ENCODE assay signal across 26 mouse cellular contexts in the genomic region with DNA sequence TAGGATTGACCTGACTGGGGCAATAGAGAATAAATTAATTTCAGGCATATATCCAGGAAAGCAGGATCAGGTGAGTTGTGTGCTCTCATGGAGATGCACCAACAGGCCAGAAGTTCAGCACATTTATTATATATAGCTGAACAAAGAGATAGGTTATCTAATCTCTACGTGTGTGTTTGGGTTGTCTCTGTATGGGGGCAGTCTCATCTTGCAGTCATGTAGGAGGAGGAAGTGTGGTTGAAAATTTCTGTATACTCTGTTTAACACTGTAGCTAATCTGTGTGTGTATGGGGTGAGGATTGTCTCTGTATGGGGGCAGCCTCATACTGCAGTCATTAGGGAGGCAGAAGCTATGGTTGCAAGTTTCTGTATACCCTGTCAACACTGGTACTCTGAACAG. TPM values are rescaled to one million over a fixed set of nuclear protein-coding genes. Genes with fewer than 3 reads are reported as not detected.
DNase-seq lines count a peak whose midpoint lies in the region; ATAC-seq lines count a peak whose summit lies in the region.
"Had no signal": no experiment of that assay in that cellular context is flagged by ENCODE, and none has a peak within 500 bp of the region (broad histone marks: within the 10 kb centered on the region; RNA-seq: fewer than 3 reads in every experiment).

No protein-coding gene starts in this region.

- intact Hi-C loops in left cerebral cortex, postnatal 10 days (cut with DNase I): no loop called here

- H3K4me1 ChIP-seq in liver, embryonic 11.5 days (replicated peaks; ENCODE audit: control insufficient read depth, insufficient read depth, low read length): peaks cover 6% of the 10 kb centered on the region; the same call in 1 of the 2 replicates
- H3K4me1 ChIP-seq in liver, embryonic 12.5 days: peaks cover 28% of the 10 kb centered on the region
- H3K4me1 ChIP-seq in liver, embryonic 15.5 days (replicated peaks): peaks cover 25% of the 10 kb centered on the region
- 0 out of 2 replicates have a peak, but pooled peaks cover 5% of the 10 kb centered on the region for H3K4me1 ChIP-seq in kidney, embryonic 14.5 days (ENCODE audit: control insufficient read depth, insufficient read depth, low read length)
- H3K4me1 ChIP-seq: hindbrain, embryonic 15.5 days had no signal

- H3K4me2 ChIP-seq in liver, embryonic 11.5 days: no peak overlapping the region
- H3K4me2 ChIP-seq in liver, embryonic 12.5 days: no peak overlapping the region
- H3K4me2 ChIP-seq in liver, embryonic 15.5 days: no peak overlapping the region
- H3K4me2 ChIP-seq in kidney, embryonic 14.5 days (replicated peaks; ENCODE audit: low read depth, low read length): no peak overlapping the region
- H3K4me2 ChIP-seq: embryonic facial prominence, embryonic 13.5 days; forebrain, embryonic 13.5 days; heart, embryonic 11.5 days; hindbrain, embryonic 12.5 days; hindbrain, embryonic 15.5 days had no signal

- no peak for ATAC-seq in liver, embryonic 11.5 days (replicated peaks; ENCODE audit: low FRiP score)
- peak; percentile 51; the same call in 1 of the 2 replicates for ATAC-seq in liver, embryonic 12.5 days
- ATAC-seq in liver, embryonic 15.5 days (ENCODE audit: insufficient read depth): no peak; the same call in 1 of the 2 replicates
- ATAC-seq in megakaryocyte progenitor cell, adult 5-6 weeks (replicated peaks; ENCODE audit: poor library complexity): peak; percentile 29; the same call in 1 of the 2 replicates
- ATAC-seq in kidney, embryonic 14.5 days (ENCODE audit: low FRiP score, low TSS enrichment): no peak
- ATAC-seq: forebrain, embryonic 13.5 days; forebrain, postnatal 0 days had no signal

- peak; percentile 12 for DNase-seq in liver, embryonic 11.5 days (ENCODE audit: low spot score)
- no peak for DNase-seq in liver
- no peak for DNase-seq in layer of hippocampus, postnatal 36 days
- DNase-seq in left cerebral cortex, postnatal 10 days (ENCODE audit: extremely low spot score in 1 of 2, low spot score in 2 of 2): no peak
- DNase-seq: adrenal gland, adult 2 months; adrenal gland, postnatal 14 days; B cell, adult 2 months; cerebellum, adult 18-20 months; cerebellum, adult 9-10 months; cerebellum, postnatal 25 days; forebrain, postnatal 0 days; gastrocnemius, adult 2 months; gastrocnemius, postnatal 14 days; heart, adult 11 months had no signal

- no peak overlapping the region for H3K27ac ChIP-seq in liver, embryonic 11.5 days (ENCODE audit: low read depth, low read length)
- H3K27ac ChIP-seq in liver, embryonic 12.5 days: no peak overlapping the region
- 0 out of 2 replicates have a peak overlapping the region, but pooled peaks have one; percentile 46 for H3K27ac ChIP-seq in liver, embryonic 15.5 days (replicated peaks)
- no peak overlapping the region for H3K27ac ChIP-seq in kidney, embryonic 14.5 days (ENCODE audit: low read depth, low read length)
- H3K27ac ChIP-seq: embryonic facial prominence, embryonic 10.5 days; embryonic facial prominence, embryonic 13.5 days; forebrain, embryonic 13.5 days; gastrocnemius, adult 2 months; hindbrain, embryonic 12.5 days; hindbrain, embryonic 15.5 days had no signal

- 38% methylated on average over 1 of the region's 1 CpGs for WGBS in liver, embryonic 11.5 days
- 13% methylated on average over 1 of the region's 1 CpGs for whole genome bisulfite sequencing in liver, embryonic 12.5 days (ENCODE audit: insufficient replicate concordance)
- 7% methylated on average over 1 of the region's 1 CpGs for WGBS in liver, embryonic 15.5 days (ENCODE audit: insufficient replicate concordance)
- WGBS in kidney, embryonic 14.5 days: 72% methylated on average over 1 of the region's 1 CpGs

- no peaks in the 10 kb centered on the region for H3K9me3 ChIP-seq in liver, embryonic 11.5 days (ENCODE audit: control insufficient read depth, low read length)
- no peaks in the 10 kb centered on the region for H3K9me3 ChIP-seq in liver, embryonic 12.5 days (replicated peaks)
- H3K9me3 ChIP-seq in liver, embryonic 15.5 days (replicated peaks): no peaks in the 10 kb centered on the region
- H3K9me3 ChIP-seq in kidney, embryonic 14.5 days (ENCODE audit: control insufficient read depth, low read length): no peaks in the 10 kb centered on the region
- H3K9me3 ChIP-seq: embryonic facial prominence, embryonic 10.5 days; embryonic facial prominence, embryonic 13.5 days; forebrain, embryonic 13.5 days; hindbrain, embryonic 12.5 days; hindbrain, embryonic 15.5 days had no signal

- no peaks in the 10 kb centered on the region for H3K27me3 ChIP-seq in liver, embryonic 11.5 days (replicated peaks; ENCODE audit: control insufficient read depth, insufficient read depth, low read length)
- H3K27me3 ChIP-seq in liver, embryonic 12.5 days (replicated peaks): peaks cover 12% of the 10 kb centered on the region; the same call in 1 of the 2 replicates
- peaks cover 11% of the 10 kb centered on the region for H3K27me3 ChIP-seq in liver, embryonic 15.5 days
- H3K27me3 ChIP-seq in kidney, embryonic 14.5 days (ENCODE audit: control insufficient read depth, insufficient read depth, low read length): no peaks in the 10 kb centered on the region
- H3K27me3 ChIP-seq: CH12.LX; embryonic facial prominence, embryonic 13.5 days; forebrain, embryonic 13.5 days; hindbrain, embryonic 12.5 days; hindbrain, embryonic 15.5 days had no signal

- H3K36me3 ChIP-seq in liver, embryonic 11.5 days (ENCODE audit: control insufficient read depth, insufficient read depth, low read length): no peaks in the 10 kb centered on the region
- H3K36me3 ChIP-seq in liver, embryonic 12.5 days: no peaks in the 10 kb centered on the region
- no peaks in the 10 kb centered on the region for H3K36me3 ChIP-seq in liver, embryonic 15.5 days (replicated peaks)
- H3K36me3 ChIP-seq in kidney, embryonic 14.5 days (ENCODE audit: control insufficient read depth, insufficient read depth, low read length): no peaks in the 10 kb centered on the region
- H3K36me3 ChIP-seq: embryonic facial prominence, embryonic 10.5 days; embryonic facial prominence, embryonic 13.5 days; hindbrain, embryonic 12.5 days; hindbrain, embryonic 15.5 days had no signal

- H3K4me3 ChIP-seq in liver, embryonic 11.5 days (ENCODE audit: low read depth, low read length): no peak overlapping the region
- H3K4me3 ChIP-seq in liver, embryonic 12.5 days: no peak overlapping the region
- no peak overlapping the region for H3K4me3 ChIP-seq in liver, embryonic 15.5 days (replicated peaks)
- H3K4me3 ChIP-seq in kidney, embryonic 14.5 days (ENCODE audit: low read length): no peak overlapping the region
- H3K4me3 ChIP-seq: embryonic facial prominence, embryonic 10.5 days; embryonic facial prominence, embryonic 13.5 days; erythroblast, embryonic 14.5 days; forebrain, embryonic 13.5 days; gastrocnemius, adult 2 months; hindbrain, embryonic 12.5 days; hindbrain, embryonic 15.5 days had no signal

- H3K9ac ChIP-seq in liver, embryonic 11.5 days (ENCODE audit: low read depth, low read length): no peak overlapping the region
- H3K9ac ChIP-seq in liver, embryonic 12.5 days: no peak overlapping the region
- no peak overlapping the region for H3K9ac ChIP-seq in liver, embryonic 15.5 days
- H3K9ac ChIP-seq in kidney, embryonic 14.5 days (ENCODE audit: low read depth, low read length): no peak overlapping the region
- H3K9ac ChIP-seq: embryonic facial prominence, embryonic 13.5 days; forebrain, embryonic 13.5 days; forebrain, postnatal 0 days; hindbrain, embryonic 12.5 days; hindbrain, embryonic 15.5 days had no signal

RNA-seq across cellular contexts. Expression of a gene that starts 34.3 kb away (rescaled TPM):
- 3.8 and 8.2 TPM in 2 replicates for polyA plus RNA-seq in liver, embryonic 11.5 days (2014; fragmentation: Nextera tagmentation; extraction: Ambion mirVana)
- 3.4 and 5.3 TPM in 2 replicates for polyA plus RNA-seq in liver, embryonic 12.5 days (2016; fragmentation: Nextera tagmentation; extraction: Ambion mirVana)
- polyA plus RNA-seq in liver, embryonic 15.5 days (2015; fragmentation: Nextera tagmentation; extraction: Ambion mirVana): 2.4 and 5.0 TPM in 2 replicates
- 28.1 and 29.0 TPM in 2 replicates for total RNA-seq in megakaryocyte progenitor cell, adult 5-6 weeks (2015)
- 32.0 and 32.5 TPM in 2 replicates for total RNA-seq in megakaryocyte progenitor cell, adult 5-6 weeks (2017)
- 10 to 100 TPM; 76.5 to 84.1 TPM for total RNA-seq in layer of hippocampus, postnatal 36 days (2021)
- polyA plus RNA-seq in kidney, embryonic 14.5 days (2014; fragmentation: Nextera tagmentation; extraction: Ambion mirVana): 9.0 and 10.0 TPM in 2 replicates
- 100 to 1,000 TPM; 113 to 120 TPM for total RNA-seq in left cerebral cortex, postnatal 10 days (2021)

Comparison
In these comparisons a context has a peak if more than half of its experiments do, and no peak if none do; other contexts are left out.
1. ATAC-seq: peak in liver, embryonic 12.5 days (single experiment) and megakaryocyte progenitor cell, adult 5-6 weeks (single experiment); none in liver, embryonic 11.5 days (single experiment), liver, embryonic 15.5 days (single experiment) and kidney, embryonic 14.5 days (single experiment).